In the genomic region with DNA sequence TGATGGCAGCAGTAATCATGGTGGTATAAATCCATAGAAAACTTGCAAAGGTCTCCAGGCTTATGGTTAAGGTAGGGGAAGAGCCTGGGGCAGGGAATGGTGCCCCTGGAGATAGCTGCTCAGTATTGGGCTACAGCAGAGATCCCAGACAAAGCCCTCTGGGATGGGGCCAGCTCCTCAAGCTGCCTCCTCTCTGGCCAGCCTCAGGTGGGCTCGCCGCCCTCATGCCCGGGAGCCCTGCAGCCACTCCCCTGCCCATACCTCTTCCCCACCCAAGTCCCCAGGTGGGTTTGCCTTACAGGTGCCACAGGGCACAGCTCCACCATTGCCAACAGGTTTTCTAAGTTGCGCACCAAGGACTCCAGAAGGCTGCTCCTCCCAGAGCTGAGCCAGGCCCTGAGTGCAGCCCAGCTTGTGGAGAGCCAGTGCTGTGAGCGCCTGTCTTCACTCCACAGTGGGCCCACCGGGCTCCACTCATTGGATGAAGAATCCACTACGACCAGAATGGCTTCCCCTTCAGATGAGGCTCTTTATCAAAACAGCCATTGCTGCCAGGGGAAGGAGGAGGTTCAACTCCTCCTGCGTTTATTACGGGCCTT, we compare ENCODE assay signal across 8 mouse cellular contexts. TPM values are rescaled to one million over a fixed set of nuclear protein-coding genes. Genes with fewer than 3 reads are reported as not detected.
DNase-seq lines count a peak whose midpoint lies in the region; ATAC-seq and TF ChIP-seq lines count a peak whose summit lies in the region.

No protein-coding gene starts in this region.

- no peak for TF ChIP-seq POLR2A in heart, adult 2 months (IDR thresholded peaks at IDR 0.05; ENCODE audit: insufficient read depth, low read depth, low read length)

- no peak overlapping the region for H3K4me3 ChIP-seq in heart, adult 2 months
- no peak overlapping the region for H3K4me3 ChIP-seq in ES-E14 (ENCODE audit: insufficient read depth in 1 of 2, low read depth in 1 of 2, low read length in 2 of 2, poor library complexity in 1 of 2, severe bottlenecking in 1 of 2)
- no peak overlapping the region for H3K4me3 ChIP-seq in forebrain, embryonic 15.5 days
- 0 out of 2 replicates have a peak overlapping the region, but pooled peaks have one; percentile 45 for H3K4me3 ChIP-seq in liver, embryonic 12.5 days

- WGBS in heart, adult 2 months = 72% methylated on average over 9 of the region's 9 CpGs
- 41% methylated on average over 9 of the region's 9 CpGs for WGBS in forebrain, embryonic 15.5 days
- WGBS in liver, embryonic 12.5 days (ENCODE audit: insufficient replicate concordance) = 66% methylated on average over 9 of the region's 9 CpGs

- TF ChIP-seq EP300 in heart, adult 2 months (IDR thresholded peaks at IDR 0.05; ENCODE audit: insufficient read depth, low read depth, low read length) = no peak

- no peak overlapping the region for H3K4me2 ChIP-seq in forebrain, embryonic 15.5 days (replicated peaks)
- peak overlapping the region; percentile 74 for H3K4me2 ChIP-seq in liver, embryonic 12.5 days

- TF ChIP-seq CTCF in heart, adult 2 months (IDR thresholded peaks at IDR 0.05) = no peak

- no peak overlapping the region for H3K9ac ChIP-seq in heart, adult 2 months (ENCODE audit: low read depth, low read length)
- peak overlapping the region; percentile 4; the same call in 1 of the 2 replicates for H3K9ac ChIP-seq in ES-E14 (ENCODE audit: insufficient read depth, low read depth, low read length, poor library complexity, severe bottlenecking)
- 0 out of 2 replicates have a peak overlapping the region, but pooled peaks have one; percentile 3 for H3K9ac ChIP-seq in forebrain, embryonic 15.5 days (replicated peaks)
- peak overlapping the region; percentile 81 for H3K9ac ChIP-seq in liver, embryonic 12.5 days

- H3K9me3 ChIP-seq in ES-E14 (ENCODE audit: control insufficient read depth, insufficient read depth, low read depth, low read length) = no peaks in the 10 kb centered on the region
- H3K9me3 ChIP-seq in forebrain, embryonic 15.5 days = no peaks in the 10 kb centered on the region
- H3K9me3 ChIP-seq in liver, embryonic 12.5 days (replicated peaks) = no peaks in the 10 kb centered on the region

- peaks cover 13% of the 10 kb centered on the region for H3K4me1 ChIP-seq in heart, adult 2 months (ENCODE audit: control insufficient read depth, insufficient read depth, low read length)
- H3K4me1 ChIP-seq in ES-E14 (ENCODE audit: control insufficient read depth in 2 of 2, insufficient read depth in 2 of 2, low read length in 2 of 2, poor library complexity in 1 of 2) = peaks cover 3 to 52% of the 10 kb centered on the region in 2 experiments; a peak in 3 of 4 replicates
- peaks cover 73% of the 10 kb centered on the region for H3K4me1 ChIP-seq in forebrain, embryonic 15.5 days
- H3K4me1 ChIP-seq in liver, embryonic 12.5 days = peaks cover 80% of the 10 kb centered on the region

- DNase-seq in heart, adult 2 months = no peak
- DNase-seq in heart, adult 8-10 months (ENCODE audit: low spot score) = no peak
- DNase-seq in ES-E14 (ENCODE audit: low read depth, low spot score) = no peak
- no peak for DNase-seq in ovary, postnatal 10 days (ENCODE audit: low spot score)
- no peak for DNase-seq in ovary, postnatal 36 days (ENCODE audit: low spot score)

- no peaks in the 10 kb centered on the region for H3K79me2 ChIP-seq in heart, adult 2 months (replicated peaks; ENCODE audit: control insufficient read depth, insufficient read depth, low read length)

- ATAC-seq in forebrain, embryonic 15.5 days (replicated peaks) = no peak
- ATAC-seq in liver, embryonic 12.5 days = no peak
- no peak for ATAC-seq in megakaryocyte progenitor cell, adult 5-6 weeks (replicated peaks; ENCODE audit: poor library complexity)

- intact Hi-C loops in heart, adult 2 months (cut with DNase I) = loop anchor here (1.0 to 10.0 kb wide), 2 partner anchors 106 to 347 kb away; no protein-coding TSS in a partner anchor

- H3K27me3 ChIP-seq in heart, adult 2 months (ENCODE audit: control insufficient read depth, insufficient read depth, low read length) = no peaks in the 10 kb centered on the region
- no peaks in the 10 kb centered on the region for H3K27me3 ChIP-seq in forebrain, embryonic 15.5 days
- H3K27me3 ChIP-seq in liver, embryonic 12.5 days (replicated peaks) = no peaks in the 10 kb centered on the region

- H3K36me3 ChIP-seq in heart, adult 2 months (ENCODE audit: control insufficient read depth, insufficient read depth, low read length) = no peaks in the 10 kb centered on the region
- peaks cover 32% of the 10 kb centered on the region for H3K36me3 ChIP-seq in ES-E14 (ENCODE audit: control insufficient read depth, insufficient read depth, low read length, poor library complexity, severe bottlenecking)
- H3K36me3 ChIP-seq in forebrain, embryonic 15.5 days = peaks cover 14% of the 10 kb centered on the region; the same call in 1 of the 2 replicates
- H3K36me3 ChIP-seq in liver, embryonic 12.5 days = peaks cover 54% of the 10 kb centered on the region

- in situ Hi-C loops in ES-E14 (cut with MboI; ENCODE audit: low sequenced_read_pairs in 2 of 2, unreplicated experiment in 2 of 2) = no loop called here

- peak overlapping the region; percentile 16; the same call in 1 of the 2 replicates for H3K27ac ChIP-seq in heart, adult 2 months
- peak overlapping the region; percentile 7; the same call in 1 of the 2 replicates for H3K27ac ChIP-seq in ES-E14 (ENCODE audit: insufficient read depth, low read depth, low read length, poor library complexity, severe bottlenecking)
- peak overlapping the region; percentile 99 for H3K27ac ChIP-seq in forebrain, embryonic 15.5 days (replicated peaks)
- peak overlapping the region; percentile 100 for H3K27ac ChIP-seq in liver, embryonic 12.5 days

TF ChIP-seq in ES-E14, 5 proteins besides CTCF, POLR2A, EP300 and RAD21:
- no peak for TF ChIP-seq CHD2 (IDR thresholded peaks at IDR 0.05; ENCODE audit: low read depth, low read length)
- TF ChIP-seq HCFC1 (IDR thresholded peaks at IDR 0.05; ENCODE audit: borderline replicate concordance, insufficient read depth, low read length) = no peak
- TF ChIP-seq ZNF384 (IDR thresholded peaks at IDR 0.05; ENCODE audit: low read depth, low read length) = no peak
- TF ChIP-seq ZC3H11A (IDR thresholded peaks at IDR 0.05; ENCODE audit: borderline replicate concordance, low read depth, low read length) = no peak
- TF ChIP-seq MAFK (IDR thresholded peaks at IDR 0.05; ENCODE audit: insufficient read depth, low read depth, low read length) = no peak

RNA-seq across cellular contexts. Expression of a gene that starts 18.9 kb away (rescaled TPM):
- 10 to 100 TPM; 36.8 to 45.4 TPM for total RNA-seq in heart, adult 2 months (2021)
- 32.9 and 39.2 TPM in 2 replicates for polyA plus RNA-seq in heart, adult 2 months (2012; rRNA removed)
- total RNA-seq in heart, adult 8-10 months (2022) = 10 to 100 TPM; 38.1 to 44.8 (median 44.4) TPM
- 38.2 and 47.8 TPM in 2 replicates for total RNA-seq in ES-E14 (2012; rRNA removed)
- 16.9 and 17.5 TPM in 2 replicates for polyA plus RNA-seq in forebrain, embryonic 15.5 days (2015; fragmentation: Nextera tagmentation; extraction: Ambion mirVana)
- 18.0 and 18.7 TPM in 2 replicates for polyA plus RNA-seq in liver, embryonic 12.5 days (2016; fragmentation: Nextera tagmentation; extraction: Ambion mirVana)
- 21.1 and 23.3 TPM in 2 replicates for total RNA-seq in megakaryocyte progenitor cell, adult 5-6 weeks (2015)
- total RNA-seq in megakaryocyte progenitor cell, adult 5-6 weeks (2017) = 19.3 and 20.2 TPM in 2 replicates

RNA-seq across cellular contexts. Expression of a gene that starts 53.4 kb away (rescaled TPM):
- 100 to 1,000 TPM in 1 of 2 experiments, 10 to 100 TPM in 1; 70.7 to 219 TPM for total RNA-seq in heart, adult 2 months (2021)
- 48.0 and 55.5 TPM in 2 replicates for polyA plus RNA-seq in heart, adult 2 months (2012; rRNA removed)
- total RNA-seq in heart, adult 8-10 months (2022) = 10 to 100 TPM; 22.1 to 74.4 (median 55.6) TPM
- total RNA-seq in ES-E14 (2012; rRNA removed) = 33.9 and 42.1 TPM in 2 replicates
- polyA plus RNA-seq in forebrain, embryonic 15.5 days (2015; fragmentation: Nextera tagmentation; extraction: Ambion mirVana) = 90.0 and 92.5 TPM in 2 replicates
- polyA plus RNA-seq in liver, embryonic 12.5 days (2016; fragmentation: Nextera tagmentation; extraction: Ambion mirVana) = 5.4 and 6.9 TPM in 2 replicates
- 0.37 and 2.4 TPM in 2 replicates for total RNA-seq in megakaryocyte progenitor cell, adult 5-6 weeks (2015)
- 0.41 and 0.42 TPM in 2 replicates for total RNA-seq in megakaryocyte progenitor cell, adult 5-6 weeks (2017)

Comparison
In these comparisons a context has a peak if more than half of its experiments do, and no peak if none do; other contexts are left out.
1. H3K27ac ChIP-seq: peak in every context shown above with its lines; median percentile 100 in liver, embryonic 12.5 days; 99 in forebrain, embryonic 15.5 days; 16 in heart, adult 2 months; 7 in ES-E14.
2. RNA of a gene that starts 53.4 kb away (total RNA-seq): 70.7 to 219 TPM in heart, adult 2 months, 22.1 to 74.4 TPM in heart, adult 8-10 months and 33.9 to 42.1 TPM in ES-E14; 0.37 to 2.4 TPM in megakaryocyte progenitor cell, adult 5-6 weeks; every median in the first group is over 4 times any median in the second.